Mouse (Mus musculus): ENCODE data around the gene Rtn4rl1.

Gene Rtn4rl1

GRCm38 (mm10) chr11:75213372-75214080 lies 19.9 kb downstream of the Rtn4rl1 start:
- DNase-seq, result peak; percentile 68 to 78

DNA sequence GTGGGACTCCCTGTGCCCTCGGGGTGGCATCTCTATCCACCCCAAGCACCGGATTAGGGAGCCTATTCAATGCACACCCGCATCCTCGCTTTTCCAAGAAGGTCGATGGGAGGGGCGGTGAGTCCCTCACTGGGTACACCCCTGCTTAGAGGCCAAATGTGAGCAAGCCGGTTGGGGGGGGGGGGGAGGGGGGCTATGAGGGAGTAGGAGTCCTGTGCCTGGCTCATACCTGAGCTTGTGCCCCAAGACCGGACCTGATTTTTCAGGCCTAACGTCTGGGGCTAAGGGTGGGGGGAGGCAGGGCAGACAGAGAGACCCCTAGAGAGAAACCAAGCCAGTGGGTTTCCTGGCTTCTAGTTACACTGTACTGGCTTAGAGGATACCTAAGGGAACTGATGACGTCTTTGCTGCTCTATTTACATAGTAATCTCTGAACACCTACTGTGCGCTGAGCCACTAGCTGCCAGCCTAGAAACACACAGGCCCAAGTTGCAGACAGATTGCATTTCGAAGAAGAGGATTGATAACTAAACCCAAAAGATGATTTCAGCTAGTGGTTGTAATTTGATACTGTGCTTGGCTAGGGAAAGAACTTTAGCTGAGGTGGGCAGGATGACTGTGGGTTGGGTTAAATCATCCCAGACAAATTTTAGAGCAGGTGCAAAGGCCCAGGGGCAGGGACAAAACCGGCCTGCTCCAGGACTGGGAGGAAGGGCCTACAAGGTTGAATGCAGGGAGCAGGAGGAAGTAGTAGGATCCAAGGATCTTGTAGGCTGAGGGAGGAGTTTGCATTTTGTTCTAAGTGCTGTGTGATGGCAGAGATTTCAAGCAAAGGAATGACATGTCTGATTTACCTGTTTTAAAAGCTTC lies 20.7 kb downstream of the Rtn4rl1 start:
- DNase-seq, result no peak

- peak; percentile 61 to 62 for DNase-seq
Measured at GRCm38 (mm10) chr11:75220115-75220514, 26.5 kb downstream of the Rtn4rl1 start.

GRCm38 (mm10) chr11:75220517-75221145 lies 27.0 kb downstream of the Rtn4rl1 start:
- no peak for DNase-seq

DNA sequence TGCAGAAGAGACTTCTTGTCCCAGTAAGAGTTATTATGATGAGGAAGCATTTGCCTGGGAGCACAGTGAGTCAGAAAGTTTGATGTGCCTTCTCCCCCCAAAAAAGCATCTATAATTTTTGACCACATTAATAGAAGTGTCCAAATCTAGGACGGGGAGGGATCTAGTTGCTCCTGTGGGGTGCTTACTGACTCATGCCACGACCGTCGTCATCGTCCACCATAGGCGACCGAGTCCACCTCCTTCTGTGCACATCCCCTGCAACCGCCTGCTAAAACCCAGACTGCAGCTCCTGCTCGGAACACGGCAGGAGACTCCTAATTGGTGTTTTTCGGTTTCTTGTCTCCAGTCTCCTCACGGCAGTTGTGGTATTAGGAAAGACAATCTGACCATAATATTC lies 30.5 kb downstream of the Rtn4rl1 start:
- DNase-seq, result no peak

GRCm38 (mm10) chr11:75224835-75225234 lies 31.3 kb downstream of the Rtn4rl1 start:
- no peak for DNase-seq

DNA sequence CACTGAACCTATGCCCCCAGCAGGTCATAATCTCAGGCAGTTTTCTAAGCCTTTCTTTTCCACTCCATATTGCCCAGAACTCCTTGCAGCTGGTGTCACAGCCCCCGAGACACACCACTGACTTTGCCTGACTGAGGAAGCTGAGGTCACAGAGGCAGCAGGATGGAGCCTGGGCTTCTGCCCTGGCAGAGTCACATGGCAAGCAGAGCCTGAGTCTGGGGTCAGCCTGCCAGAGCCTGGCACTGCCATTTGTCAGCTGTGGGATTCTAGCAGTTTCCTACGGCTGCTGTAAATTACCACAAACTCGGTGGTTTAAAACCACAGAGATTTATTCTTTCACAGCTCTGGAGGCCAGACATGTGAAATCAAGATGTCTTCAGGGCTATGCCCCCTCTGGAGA lies 34.0 kb downstream of the Rtn4rl1 start:
- peak in 1 of 2 experiments; percentile 46 for DNase-seq

- DNase-seq, result peak in 1 of 2 experiments; percentile 44
Measured at GRCm38 (mm10) chr11:75229289-75229688, 35.7 kb downstream of the Rtn4rl1 start.

GRCm38 (mm10) chr11:75230272-75230760 lies 36.7 kb downstream of the Rtn4rl1 start:
- no peak for DNase-seq

GRCm38 (mm10) chr11:75231756-75232155 lies 38.2 kb downstream of the Rtn4rl1 start:
- peak; percentile 69 to 87 for DNase-seq

DNA sequence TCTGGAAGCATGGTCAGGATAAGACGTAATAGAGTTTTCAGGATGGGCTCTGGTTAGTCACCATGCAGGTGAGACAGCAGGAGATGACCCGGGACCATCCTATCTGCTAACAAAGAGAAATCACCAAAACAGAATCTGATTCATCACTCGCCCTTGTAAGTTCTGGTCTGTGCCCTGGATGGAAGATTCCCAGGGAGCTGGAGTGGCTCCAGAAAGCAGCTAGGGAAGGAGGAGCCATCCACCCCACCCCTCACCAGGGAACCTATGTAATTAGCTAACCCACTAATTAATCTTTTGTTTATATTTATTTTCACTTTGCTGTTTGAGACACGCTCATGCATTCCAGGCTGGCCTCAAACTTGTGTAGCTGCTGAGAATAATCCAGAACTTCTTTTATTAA lies 38.9 kb downstream of the Rtn4rl1 start:
- no peak for DNase-seq

DNA sequence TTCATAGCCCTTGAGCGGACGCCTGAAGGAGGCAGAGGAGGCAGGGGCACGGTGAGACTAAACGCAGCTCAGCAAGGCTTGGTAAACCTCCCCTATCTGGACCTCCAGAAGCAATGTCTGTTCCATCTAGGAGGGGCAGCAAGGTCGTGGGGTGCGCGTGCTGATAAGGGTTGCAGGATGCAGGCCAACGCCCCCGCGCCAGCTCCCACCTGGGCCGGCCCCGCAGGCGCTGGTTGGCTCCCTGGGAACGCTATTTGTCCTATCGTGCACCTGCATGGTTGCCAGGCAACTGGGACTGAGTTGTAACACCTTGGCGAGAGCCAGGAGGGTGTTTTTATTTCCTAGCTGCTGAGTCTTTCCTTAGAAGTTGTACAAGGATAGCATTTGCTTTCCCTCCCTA lies 41.2 kb downstream of the Rtn4rl1 start:
- peak; percentile 57 to 59 for DNase-seq

DNA sequence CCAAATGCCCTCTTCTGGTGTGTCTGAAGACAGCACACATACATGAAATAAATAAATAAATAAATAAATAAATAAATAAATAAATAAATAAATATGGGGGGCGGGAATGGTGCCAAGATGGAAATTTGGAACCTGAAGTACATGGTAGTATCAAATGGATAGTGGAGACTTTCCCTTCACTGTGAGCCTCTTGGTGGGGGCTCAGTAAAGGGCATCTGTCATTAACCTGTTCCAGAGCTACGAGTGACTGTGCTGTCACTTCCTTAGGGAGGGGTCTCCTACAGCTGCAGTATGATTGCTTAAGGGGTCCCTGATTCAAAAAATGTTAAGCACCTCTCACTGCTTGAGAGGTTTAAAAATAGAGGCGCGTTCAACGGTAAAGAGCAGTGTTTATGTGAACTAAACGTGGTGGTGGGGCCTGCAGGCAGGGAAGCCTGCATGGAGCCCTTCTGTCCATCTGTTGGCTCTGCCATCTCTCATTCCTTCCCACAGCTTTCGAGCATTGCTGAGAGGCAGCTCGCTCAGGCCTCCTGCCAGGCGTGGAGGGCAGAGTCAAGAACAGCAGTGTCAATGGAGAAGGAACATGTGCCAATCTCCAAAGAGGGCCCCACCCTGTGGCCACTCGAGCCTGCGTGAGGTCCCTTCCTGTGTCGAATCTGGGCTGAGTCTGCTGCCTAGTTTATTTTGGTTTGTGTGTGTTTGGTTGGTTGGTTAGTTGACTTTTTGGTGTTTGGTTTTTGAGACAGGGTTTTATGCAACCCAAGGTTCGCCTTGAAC lies 46.8 kb downstream of the Rtn4rl1 start:
- DNase-seq, result peak; percentile 91 to 95

GRCm38 (mm10) chr11:75242710-75243255 lies 49.2 kb downstream of the Rtn4rl1 start:
- DNase-seq, result no peak

GRCm38 (mm10) chr11:75244368-75245275 lies 51.0 kb downstream of the Rtn4rl1 start:
- DNase-seq, result no peak

GRCm38 (mm10) chr11:75245372-75246330 lies 52.1 kb downstream of the Rtn4rl1 start:
- DNase-seq, result no peak

DNA sequence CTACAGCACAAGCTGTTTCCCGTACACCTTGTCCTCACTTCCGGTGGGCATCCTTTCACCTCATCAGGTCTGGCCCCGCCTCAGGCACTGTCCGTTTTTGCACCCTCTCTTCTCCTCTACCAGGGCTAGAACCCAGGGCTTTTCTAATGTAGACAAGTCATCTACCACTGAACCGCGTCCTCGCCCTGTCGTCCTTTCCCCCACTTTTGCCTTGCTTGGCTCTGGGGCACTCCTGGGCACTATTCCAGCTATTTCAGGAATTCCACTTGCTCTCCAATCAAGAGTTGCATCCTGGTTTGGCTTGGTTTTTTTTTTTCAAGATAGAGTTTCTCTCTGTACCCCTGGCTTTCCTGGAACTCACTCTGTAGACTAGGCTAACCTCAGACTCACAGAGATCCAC lies 53.0 kb downstream of the Rtn4rl1 start:
- DNase-seq, result no peak

- DNase-seq, result no peak
Measured at GRCm38 (mm10) chr11:75247137-75247730, 53.7 kb downstream of the Rtn4rl1 start.

GRCm38 (mm10) chr11:75249588-75249987 lies 56.0 kb downstream of the Rtn4rl1 start:
- no peak for DNase-seq

Measured in cerebellum, postnatal 14 days (tissue).